Mouse (Mus musculus): ENCODE results near the gene Kcnn3.

- TF ChIP-seq GATA1 (IDR thresholded peaks at IDR 0.05; ENCODE audit: low read length): no peak
- no peak for TF ChIP-seq TAL1 (IDR thresholded peaks at IDR 0.05; ENCODE audit: low read length)
These were observed 179.0 kb downstream of the Kcnn3 start for GRCm38 (mm10) chr3:89698958-89699357.

Measured in erythroblast, embryonic 14.5 days (primary cell).